Mouse (Mus musculus) v-Abl transformed pro-B cells (cell line): ENCODE measurements at regions not wholly inside any gene's neighbourhood (a gene's known extent, or its start where the extent isn't known, plus 50 kb on each side); places are given as distances from the start of the nearest gene placed in this dataset.

Source experiments
- in situ Hi-C, 2 experiments: fragments of 400-800 bp; cut with MboI; formaldehyde crosslinking; loops; one replicate each; pipeline ENCODE4 v1.15.1; 2025; ENCODE audit not compliant: unreplicated experiment in 2 of 2

- in situ Hi-C loops: no loop called here
Observed at GRCm38 (mm10) chr6:67089530-67090140, 52.4 kb upstream of the Gadd45a start.

- in situ Hi-C loops: no loop called here
Observed at GRCm38 (mm10) chr6:67088741-67089455, 51.6 kb upstream of the Gadd45a start.

GRCm38 (mm10) chr6:67087837-67088440 lies 50.7 kb upstream of the Gadd45a start:
- in situ Hi-C loops: no loop called here

GRCm38 (mm10) chr6:67087393-67087792 lies 50.1 kb upstream of the Gadd45a start:
- in situ Hi-C loops: no loop called here
